Mouse (Mus musculus) thymus, adult 2 months (tissue): Measurements from ENCODE around the gene Rabep2. TPM values are rescaled to one million over a fixed set of nuclear protein-coding genes. Genes with fewer than 3 reads are reported as not detected.

Experiments used
- DNase-seq: peaks from one replicate; pipeline ENCODE4 v3.0.0; 2021
- H3K27ac ChIP-seq: fragments of 200-500 bp; 2 replicates; pipeline ENCODE4 v1.5.1; 2012; ENCODE audit warnings: low read length, control low read depth; ENCODE audit not compliant: control insufficient read depth, insufficient read depth
- H3K27me3 ChIP-seq: fragments of 200-500 bp; 2 replicates; pipeline ENCODE4 v1.6.1; 2012; ENCODE audit warnings: mild to moderate bottlenecking, low read length, moderate library complexity, mixed read lengths; ENCODE audit not compliant: control insufficient read depth, insufficient read depth
- H3K36me3 ChIP-seq: fragments of 200-500 bp; 2 replicates; pipeline ENCODE4 v1.6.1; 2012; ENCODE audit warnings: mild to moderate bottlenecking, low read length, moderate library complexity; ENCODE audit not compliant: control insufficient read depth, insufficient read depth
- H3K4me1 ChIP-seq: fragments of 200-500 bp; replicated peaks from 2 replicates; pipeline ENCODE4 v1.6.1; 2012; ENCODE audit warnings: low read length; ENCODE audit not compliant: control insufficient read depth, insufficient read depth
- H3K4me3 ChIP-seq: fragments of 200-500 bp; 2 replicates; pipeline ENCODE4 v1.5.1; 2012; ENCODE audit warnings: mild to moderate bottlenecking, low read length, control low read depth, moderate library complexity; ENCODE audit not compliant: control insufficient read depth, insufficient read depth
- CTCF ChIP-seq: fragments of 200-500 bp; IDR thresholded peaks from 2 replicates; pipeline ENCODE4 v1.5.1; 2012; ENCODE audit warnings: mild to moderate bottlenecking, control low read depth, low read length, moderate library complexity, borderline replicate concordance; ENCODE audit not compliant: control insufficient read depth, poor library complexity, insufficient read depth; ENCODE audit errors: extremely low read depth
- POLR2A ChIP-seq: fragments of 200-500 bp; IDR thresholded peaks from 2 replicates; pipeline ENCODE4 v1.6.1; 2012; ENCODE audit warnings: mild to moderate bottlenecking, low read length, control low read depth, moderate library complexity; ENCODE audit not compliant: control insufficient read depth, poor library complexity, insufficient read depth; ENCODE audit errors: extremely low read depth
- WGBS: fragments of 180-500 bp; shearing (Covaris S2); methylation state at CpG from one replicate; pipeline ENCODE4 v1.1.7; 2018; 5-methylcytosine and 5-hydroxymethylcytosine counted together
- polyA plus RNA-seq: library from polyadenylated mRNA; depleted of rRNA; stranded (reverse); fragments of >200 nt; gene quantifications from 2 replicates; pipeline ENCODE4 v1.2.3, GENCODE M21; 2012; rRNA removed

The Rabep2 gene
- polyA plus RNA-seq, 1 experiment: 27.6 TPM

DNA sequence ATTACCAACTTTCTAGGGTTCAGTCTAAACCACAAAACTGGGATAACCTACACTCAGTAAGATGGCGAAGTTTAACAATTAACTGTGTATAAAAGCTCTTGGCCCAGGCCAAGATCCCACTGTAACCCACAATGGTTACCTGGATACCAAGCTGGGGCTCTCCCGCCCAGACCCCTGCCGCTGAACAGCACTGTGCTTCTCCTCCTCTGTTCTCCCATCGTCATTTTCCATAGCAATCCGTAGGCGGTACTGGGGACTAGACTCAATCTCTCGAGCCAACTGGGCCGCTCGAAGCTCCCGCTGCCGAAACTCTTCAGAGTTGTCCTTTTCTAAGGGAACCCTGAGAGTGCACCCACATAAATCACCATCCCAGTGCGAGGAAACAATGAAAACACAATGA lies 69.4 kb downstream of the Rabep2 start:
- H3K27me3 ChIP-seq: no peaks in the 10 kb centered on the region
- H3K27ac ChIP-seq: no peak overlapping the region
- H3K36me3 ChIP-seq: peaks cover 82% of the 10 kb centered on the region
- TF ChIP-seq POLR2A: no peak
- TF ChIP-seq CTCF: no peak
- no peak for DNase-seq
- no peak overlapping the region for H3K4me3 ChIP-seq
- peaks cover 2% of the 10 kb centered on the region for H3K4me1 ChIP-seq
- WGBS: 97% methylated on average over 12 of the region's 12 CpGs

Other genes starting within 250 kb of the Rabep2 start
- gene Xpo6, start 228.3 kb upstream of the Rabep2 start, polyA plus RNA-seq: 454 and 499 TPM in 2 replicates
- gene Sbk1, start 156.1 kb upstream of the Rabep2 start, polyA plus RNA-seq: 78.1 and 82.0 TPM in 2 replicates
- gene Lat, start 59.2 kb upstream of the Rabep2 start, polyA plus RNA-seq: 2,604 and 2,615 TPM in 2 replicates
- 457 and 489 TPM in 2 replicates for gene Spns1, start 51.3 kb upstream of the Rabep2 start, polyA plus RNA-seq
- gene Nfatc2ip, start 32.0 kb upstream of the Rabep2 start, polyA plus RNA-seq: 24.3 and 28.6 TPM in 2 replicates
- 10.8 and 11.6 TPM in 2 replicates for gene Cd19, start 13.9 kb upstream of the Rabep2 start, polyA plus RNA-seq
- gene Atp2a1, start 34.3 kb downstream of the Rabep2 start, polyA plus RNA-seq: 3.2 and 5.2 TPM in 2 replicates
- gene Sh2b1, start 46.7 kb downstream of the Rabep2 start, polyA plus RNA-seq: 146 TPM in 2 replicates
- 127 and 134 TPM in 2 replicates for gene Tufm, start 58.6 kb downstream of the Rabep2 start, polyA plus RNA-seq
- gene Atxn2l, start 74.7 kb downstream of the Rabep2 start, polyA plus RNA-seq: 563 and 715 TPM in 2 replicates
- 120 and 126 TPM in 2 replicates for gene Eif3c, start 137.7 kb downstream of the Rabep2 start, polyA plus RNA-seq
- 6.8 and 7.2 TPM in 2 replicates for gene Apobr, start 156.2 kb downstream of the Rabep2 start, polyA plus RNA-seq
- 90.6 and 141 TPM in 2 replicates for gene Cln3, start 157.1 kb downstream of the Rabep2 start, polyA plus RNA-seq
- 1.8 and 3.0 TPM in 2 replicates for gene Il27, start 166.2 kb downstream of the Rabep2 start, polyA plus RNA-seq
- gene Nupr1, start 202.1 kb downstream of the Rabep2 start, polyA plus RNA-seq: 5.2 and 7.1 TPM in 2 replicates
- gene Sgf29, start 220.6 kb downstream of the Rabep2 start, polyA plus RNA-seq: 72.9 and 99.6 TPM in 2 replicates
- 8.6 and 14.8 TPM in 2 replicates for gene Sult1a1, start 247.7 kb downstream of the Rabep2 start, polyA plus RNA-seq